Mouse (Mus musculus): Measurements from ENCODE around the gene Jazf1. TPM values are rescaled to one million over a fixed set of nuclear protein-coding genes. Genes with fewer than 3 reads are reported as not detected.
A peak's percentile ranks its signal among the peaks of the same experiment; 100 is the strongest.

Jazf1 gene
- 9.3 and 9.6 TPM in 2 replicates for polyA plus RNA-seq (2014; fragmentation: Nextera tagmentation; extraction: Ambion mirVana)

DNA sequence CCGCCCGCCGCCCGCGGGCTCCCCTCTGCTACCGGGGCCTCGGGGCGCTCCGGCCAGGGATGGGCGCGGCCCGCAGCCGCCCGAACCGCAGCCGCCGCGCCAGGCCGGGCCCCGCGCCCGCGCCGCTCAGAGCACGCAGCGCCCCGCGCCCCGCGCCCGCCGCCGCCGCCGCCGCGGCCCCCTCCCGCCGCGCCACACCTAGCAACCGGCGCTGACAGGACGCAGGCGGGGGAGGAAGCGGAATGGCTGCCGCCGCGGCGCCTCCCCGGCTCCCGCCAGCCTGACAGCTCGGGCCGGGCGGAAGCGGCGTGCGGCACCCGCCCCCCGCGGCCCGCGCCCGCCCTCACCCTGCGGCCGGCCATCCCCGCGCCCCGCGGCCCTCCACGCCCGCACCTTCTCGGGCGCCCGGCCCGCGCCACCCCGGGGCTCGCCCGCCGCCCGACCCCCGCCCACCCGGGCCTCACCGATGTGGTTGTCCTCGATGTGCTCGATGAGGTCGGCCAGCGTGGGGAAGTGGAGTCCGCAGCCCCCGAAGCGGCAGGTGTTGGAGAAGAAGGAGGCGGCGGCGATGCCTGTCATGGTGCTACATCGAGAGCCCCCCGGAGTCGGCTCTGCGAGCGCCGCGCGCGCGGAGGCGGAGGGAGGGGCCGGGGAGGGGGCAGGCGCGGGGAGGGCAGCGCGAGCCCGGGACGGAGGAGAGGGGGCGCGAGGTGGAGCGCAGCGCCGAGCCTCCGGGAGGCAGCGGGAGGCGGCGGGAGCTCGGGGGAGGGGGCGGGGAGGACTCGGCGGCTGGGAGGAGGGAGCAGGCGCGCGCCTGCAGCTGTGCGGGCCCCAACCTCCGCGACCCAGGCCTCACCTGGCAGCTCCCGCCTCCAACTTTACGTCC lies at the start of gene Jazf1:
Jazf1 (minus strand) TSS at position 643 of the 886 bp plus-strand sequence.
- peak within 1 kb of the TSS; percentile 76 for H3K4me3 ChIP-seq (ENCODE audit: low read depth, low read length)
- H3K27ac ChIP-seq (ENCODE audit: low read length) = 0 out of 2 replicates have a peak within 1 kb of the TSS, but pooled peaks have one; percentile 1

DNA sequence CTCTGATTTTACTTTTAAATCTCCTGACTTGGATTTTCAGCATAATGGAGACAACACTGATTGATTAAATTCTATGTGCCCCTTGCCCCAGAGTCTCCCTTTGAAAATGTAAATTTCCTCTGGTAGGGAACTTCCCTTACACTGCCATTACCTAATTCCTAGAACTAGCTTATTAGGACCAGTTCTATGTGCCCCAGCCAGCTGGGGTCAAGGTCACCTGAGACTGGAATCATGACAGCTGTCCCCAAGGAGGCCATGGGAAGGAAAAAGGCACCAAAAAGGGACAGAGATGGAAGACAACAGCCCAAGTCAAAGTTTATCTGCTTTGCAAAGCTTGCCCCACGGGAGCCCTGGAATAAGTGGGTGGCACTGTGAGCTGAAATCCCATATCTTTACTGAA lies 49.4 kb upstream of the Jazf1 start:
- Histone ChIP-seq H3K4me3 (ENCODE audit: low read depth, low read length) (no peak overlapping the region), H3K9ac (replicated peaks; ENCODE audit: low read depth, low read length) (no peak overlapping the region), H3K27ac (ENCODE audit: low read length) (no peak overlapping the region), H3K4me1 (ENCODE audit: control insufficient read depth, insufficient read depth, low read length) (0 out of 2 replicates have a peak, but pooled peaks cover 4% of the 10 kb centered on the region), H3K27me3 (ENCODE audit: control insufficient read depth, insufficient read depth, low read length) (no peaks in the 10 kb centered on the region), H3K4me2 (replicated peaks; ENCODE audit: low read depth, low read length) (no peak overlapping the region), H3K36me3 (ENCODE audit: control insufficient read depth, insufficient read depth, low read length) (no peaks in the 10 kb centered on the region), H3K9me3 (ENCODE audit: control insufficient read depth, low read depth, low read length) (no peaks in the 10 kb centered on the region)
- no peak for ATAC-seq (ENCODE audit: insufficient number of reproducible peaks, insufficient read depth, low FRiP score, low read depth)
- 39% methylated on average over 1 of the region's 1 CpGs for WGBS

More for the DNA sequence above, at the start of gene Jazf1:
- peak; percentile 75 for ATAC-seq (ENCODE audit: insufficient number of reproducible peaks, insufficient read depth, low FRiP score, low read depth)
- Histone ChIP-seq H3K4me2 (replicated peaks; ENCODE audit: low read depth, low read length) (peak within 1 kb of the TSS; percentile 88), H3K9ac (replicated peaks; ENCODE audit: low read depth, low read length) (peak within 1 kb of the TSS; percentile 50; the same call in 1 of the 2 replicates), H3K27me3 (ENCODE audit: control insufficient read depth, insufficient read depth, low read length) (peaks cover 9% of the 10 kb centered on the region; the same call in 1 of the 2 replicates), H3K4me1 (ENCODE audit: control insufficient read depth, insufficient read depth, low read length) (no peaks in the 10 kb centered on the region), H3K36me3 (ENCODE audit: control insufficient read depth, insufficient read depth, low read length) (no peaks in the 10 kb centered on the region), H3K9me3 (ENCODE audit: control insufficient read depth, low read depth, low read length) (no peaks in the 10 kb centered on the region)
- WGBS = 1% methylated on average over 88 of the region's 133 CpGs

DNA sequence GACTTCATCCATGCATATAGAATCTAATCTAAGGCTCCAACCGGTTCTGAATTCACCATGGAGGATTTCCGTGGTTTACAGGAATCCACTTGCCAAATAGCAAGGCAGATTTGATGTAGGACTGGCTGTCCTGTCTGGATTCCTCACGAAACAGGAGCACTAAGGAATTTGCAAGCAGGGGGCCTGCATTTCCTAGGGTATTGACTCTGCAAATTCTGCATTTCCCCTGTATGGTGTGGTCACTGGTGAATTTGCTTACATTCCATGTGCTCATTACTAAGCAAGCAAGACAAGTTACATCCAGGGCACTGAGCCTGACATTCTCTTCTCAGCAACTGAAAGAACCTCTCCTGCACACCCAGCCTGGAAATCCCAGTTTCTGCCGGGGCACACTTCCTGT lies 18.4 kb upstream of the Jazf1 start:
- ATAC-seq (ENCODE audit: insufficient number of reproducible peaks, insufficient read depth, low FRiP score, low read depth) = no peak
- H3K4me2 ChIP-seq (replicated peaks; ENCODE audit: low read depth, low read length) = no peak overlapping the region

DNA sequence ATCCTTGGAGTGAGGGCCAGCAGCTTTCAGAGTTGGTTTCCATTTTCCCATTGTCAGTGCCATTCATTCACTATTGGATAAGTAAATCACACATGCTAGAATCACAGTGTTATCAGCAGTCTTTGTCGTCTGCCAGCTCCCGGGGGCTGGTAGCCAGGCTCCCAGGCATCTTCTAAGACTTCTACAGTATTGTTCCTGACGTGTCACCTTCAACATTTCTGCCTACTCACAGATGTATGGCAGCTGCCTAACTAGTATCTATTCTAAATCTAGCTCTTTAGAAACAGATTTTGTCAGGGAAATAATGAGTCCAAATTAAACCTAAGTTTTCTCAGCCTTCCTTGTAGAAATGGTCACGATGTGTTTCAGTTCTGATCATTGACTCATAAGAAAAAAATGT lies 12.8 kb upstream of the Jazf1 start:
- H3K9ac ChIP-seq (replicated peaks; ENCODE audit: low read depth, low read length) = no peak overlapping the region
- H3K4me1 ChIP-seq (ENCODE audit: control insufficient read depth, insufficient read depth, low read length) = no peaks in the 10 kb centered on the region
- no peak overlapping the region for H3K27ac ChIP-seq (ENCODE audit: low read length)
- no peaks in the 10 kb centered on the region for H3K27me3 ChIP-seq (ENCODE audit: control insufficient read depth, insufficient read depth, low read length)
- no peak overlapping the region for H3K4me2 ChIP-seq (replicated peaks; ENCODE audit: low read depth, low read length)
- no peak overlapping the region for H3K4me3 ChIP-seq (ENCODE audit: low read depth, low read length)
- no peak for ATAC-seq (ENCODE audit: insufficient number of reproducible peaks, insufficient read depth, low FRiP score, low read depth)
- 63% methylated on average over 4 of the region's 4 CpGs for WGBS
- H3K36me3 ChIP-seq (ENCODE audit: control insufficient read depth, insufficient read depth, low read length) = no peaks in the 10 kb centered on the region
- no peaks in the 10 kb centered on the region for H3K9me3 ChIP-seq (ENCODE audit: control insufficient read depth, low read depth, low read length)

More for the DNA sequence above, 18.4 kb upstream of the Jazf1 start:
- no peak overlapping the region for H3K9ac ChIP-seq (replicated peaks; ENCODE audit: low read depth, low read length)
- no peak overlapping the region for H3K27ac ChIP-seq (ENCODE audit: low read length)
- no peaks in the 10 kb centered on the region for H3K36me3 ChIP-seq (ENCODE audit: control insufficient read depth, insufficient read depth, low read length)
- H3K27me3 ChIP-seq (ENCODE audit: control insufficient read depth, insufficient read depth, low read length) = no peaks in the 10 kb centered on the region
- 34% methylated on average over 4 of the region's 4 CpGs for WGBS
- no peaks in the 10 kb centered on the region for H3K9me3 ChIP-seq (ENCODE audit: control insufficient read depth, low read depth, low read length)
- no peak overlapping the region for H3K4me3 ChIP-seq (ENCODE audit: low read depth, low read length)
- peaks cover 6% of the 10 kb centered on the region for H3K4me1 ChIP-seq (ENCODE audit: control insufficient read depth, insufficient read depth, low read length)

DNA sequence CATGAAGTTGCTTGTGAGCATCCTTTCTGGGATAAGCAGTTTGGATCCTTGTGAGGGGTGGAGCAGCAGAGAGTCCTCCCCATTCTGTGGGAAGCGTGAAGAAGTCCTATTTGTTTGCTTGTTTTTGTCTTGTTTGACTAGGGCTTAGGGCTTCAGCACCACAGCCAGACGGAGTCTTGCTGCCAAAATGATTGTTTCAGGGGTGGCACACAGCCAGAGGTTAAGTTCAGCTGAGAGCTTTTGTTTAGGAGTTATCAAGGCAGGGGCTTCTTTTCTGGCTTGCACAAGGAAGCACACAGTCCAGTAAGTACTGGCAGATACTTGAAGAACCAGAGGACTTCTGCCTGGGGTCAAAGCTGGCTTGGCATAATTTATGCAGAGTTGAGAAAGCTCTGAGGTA lies 10.2 kb upstream of the Jazf1 start:
- no peaks in the 10 kb centered on the region for H3K9me3 ChIP-seq (ENCODE audit: control insufficient read depth, low read depth, low read length)
- no peak for ATAC-seq (ENCODE audit: insufficient number of reproducible peaks, insufficient read depth, low FRiP score, low read depth)
- no peaks in the 10 kb centered on the region for H3K27me3 ChIP-seq (ENCODE audit: control insufficient read depth, insufficient read depth, low read length)
- 45% methylated on average over 2 of the region's 2 CpGs for WGBS
- H3K36me3 ChIP-seq (ENCODE audit: control insufficient read depth, insufficient read depth, low read length) = no peaks in the 10 kb centered on the region
- H3K4me3 ChIP-seq (ENCODE audit: low read depth, low read length) = no peak overlapping the region
- no peaks in the 10 kb centered on the region for H3K4me1 ChIP-seq (ENCODE audit: control insufficient read depth, insufficient read depth, low read length)
- no peak overlapping the region for H3K27ac ChIP-seq (ENCODE audit: low read length)
- no peak overlapping the region for H3K4me2 ChIP-seq (replicated peaks; ENCODE audit: low read depth, low read length)
- H3K9ac ChIP-seq (replicated peaks; ENCODE audit: low read depth, low read length) = no peak overlapping the region

DNA sequence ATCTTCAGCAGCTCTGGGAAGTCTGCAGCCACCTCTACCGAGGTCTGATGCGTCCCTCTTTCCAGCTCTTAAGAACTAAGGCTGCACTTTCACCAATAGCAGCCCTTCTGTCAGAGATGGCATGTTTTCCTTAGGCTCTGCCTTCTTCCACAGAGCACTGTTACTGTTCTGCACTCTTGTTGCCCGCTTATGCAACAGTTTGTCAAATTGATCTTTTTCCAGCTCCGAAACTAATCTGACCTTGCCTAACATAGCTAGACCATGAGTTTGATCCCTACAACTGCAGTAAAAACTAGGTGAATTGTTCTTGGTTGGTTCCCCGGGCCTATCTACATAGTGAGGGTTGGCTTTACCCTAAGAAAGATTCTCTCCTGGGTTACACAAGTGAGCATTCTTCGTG lies 3.3 kb upstream of the Jazf1 start:
- no peak overlapping the region for H3K27ac ChIP-seq (ENCODE audit: low read length)
- H3K4me2 ChIP-seq (replicated peaks; ENCODE audit: low read depth, low read length) = no peak overlapping the region
- ATAC-seq (ENCODE audit: insufficient number of reproducible peaks, insufficient read depth, low FRiP score, low read depth) = no peak
- no peaks in the 10 kb centered on the region for H3K4me1 ChIP-seq (ENCODE audit: control insufficient read depth, insufficient read depth, low read length)
- H3K36me3 ChIP-seq (ENCODE audit: control insufficient read depth, insufficient read depth, low read length) = no peaks in the 10 kb centered on the region
- H3K9ac ChIP-seq (replicated peaks; ENCODE audit: low read depth, low read length) = no peak overlapping the region
- WGBS = 81% methylated on average over 6 of the region's 6 CpGs
- H3K9me3 ChIP-seq (ENCODE audit: control insufficient read depth, low read depth, low read length) = no peaks in the 10 kb centered on the region
- peaks cover 9% of the 10 kb centered on the region; the same call in 1 of the 2 replicates for H3K27me3 ChIP-seq (ENCODE audit: control insufficient read depth, insufficient read depth, low read length)
- H3K4me3 ChIP-seq (ENCODE audit: low read depth, low read length) = no peak overlapping the region

DNA sequence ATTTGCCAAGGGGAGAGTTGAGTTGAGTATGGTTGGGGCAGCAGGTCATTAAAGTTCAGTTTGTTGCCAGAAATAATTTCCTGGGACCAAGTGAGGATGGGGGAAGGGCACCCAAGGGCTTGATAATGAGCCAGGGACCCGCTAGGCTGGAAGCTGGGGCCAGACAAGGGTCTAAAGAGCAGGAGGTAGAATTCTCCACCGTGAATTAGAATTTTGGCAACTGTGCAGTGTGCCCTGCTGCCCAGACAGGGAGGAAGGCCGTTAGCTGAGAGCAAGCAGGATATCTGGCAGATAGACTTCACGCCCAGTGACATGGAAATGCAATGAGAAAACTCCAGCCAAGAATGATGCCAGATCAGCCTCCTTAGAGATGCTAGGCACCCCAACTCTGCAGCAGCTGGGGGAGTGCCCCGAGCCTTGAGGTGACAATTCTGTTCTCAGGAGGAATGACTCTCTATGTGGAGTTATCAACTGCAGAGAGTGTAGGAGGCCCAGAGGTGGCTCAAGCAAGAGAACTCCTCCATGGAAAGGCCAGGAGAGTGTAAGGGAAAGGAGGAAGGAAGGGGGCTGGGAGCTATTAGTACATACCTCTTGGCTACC lies 1.6 kb upstream of the Jazf1 start:
- ATAC-seq (ENCODE audit: insufficient number of reproducible peaks, insufficient read depth, low FRiP score, low read depth) = no peak
- Histone ChIP-seq H3K9me3 (ENCODE audit: control insufficient read depth, low read depth, low read length) (no peaks in the 10 kb centered on the region), H3K36me3 (ENCODE audit: control insufficient read depth, insufficient read depth, low read length) (no peaks in the 10 kb centered on the region), H3K4me1 (ENCODE audit: control insufficient read depth, insufficient read depth, low read length) (no peaks in the 10 kb centered on the region), H3K27ac (ENCODE audit: low read length) (no peak overlapping the region), H3K4me2 (replicated peaks; ENCODE audit: low read depth, low read length) (no peak overlapping the region), H3K9ac (replicated peaks; ENCODE audit: low read depth, low read length) (no peak overlapping the region), H3K4me3 (ENCODE audit: low read depth, low read length) (no peak overlapping the region), H3K27me3 (ENCODE audit: control insufficient read depth, insufficient read depth, low read length) (peaks cover 9% of the 10 kb centered on the region; the same call in 1 of the 2 replicates)
- WGBS = 45% methylated on average over 5 of the region's 5 CpGs

DNA sequence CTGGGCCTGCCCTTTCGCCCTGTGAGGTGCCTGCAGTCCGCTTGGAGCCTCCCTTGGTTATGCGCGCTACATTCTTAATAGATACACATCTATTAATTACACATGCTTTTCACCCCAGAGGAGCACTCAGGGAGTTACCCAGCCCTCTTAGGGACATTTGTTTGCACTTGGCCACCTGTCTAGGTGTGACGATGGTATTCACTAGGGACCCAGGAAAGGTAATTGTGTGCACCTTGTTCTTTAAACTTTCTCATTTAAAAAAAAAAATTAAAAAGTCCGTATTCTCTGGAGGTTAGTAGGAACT lies 396 bp upstream of the Jazf1 start:
- ATAC-seq (ENCODE audit: insufficient number of reproducible peaks, insufficient read depth, low FRiP score, low read depth) = no peak
- WGBS = 5% methylated on average over 6 of the region's 6 CpGs
- no peak overlapping the region for H3K9ac ChIP-seq (replicated peaks; ENCODE audit: low read depth, low read length)

More for the DNA sequence above, 396 bp upstream of the Jazf1 start:
- no peaks in the 10 kb centered on the region for H3K36me3 ChIP-seq (ENCODE audit: control insufficient read depth, insufficient read depth, low read length)
- no peak overlapping the region for H3K27ac ChIP-seq (ENCODE audit: low read length)
- peak overlapping the region; percentile 88 for H3K4me2 ChIP-seq (replicated peaks; ENCODE audit: low read depth, low read length)
- H3K4me3 ChIP-seq (ENCODE audit: low read depth, low read length) = peak overlapping the region; percentile 76
- H3K9me3 ChIP-seq (ENCODE audit: control insufficient read depth, low read depth, low read length) = no peaks in the 10 kb centered on the region
- H3K4me1 ChIP-seq (ENCODE audit: control insufficient read depth, insufficient read depth, low read length) = no peaks in the 10 kb centered on the region
- H3K27me3 ChIP-seq (ENCODE audit: control insufficient read depth, insufficient read depth, low read length) = peaks cover 9% of the 10 kb centered on the region; the same call in 1 of the 2 replicates
